Comparison of ENCODE assay signal across 13 mouse cellular contexts in the genomic region with DNA sequence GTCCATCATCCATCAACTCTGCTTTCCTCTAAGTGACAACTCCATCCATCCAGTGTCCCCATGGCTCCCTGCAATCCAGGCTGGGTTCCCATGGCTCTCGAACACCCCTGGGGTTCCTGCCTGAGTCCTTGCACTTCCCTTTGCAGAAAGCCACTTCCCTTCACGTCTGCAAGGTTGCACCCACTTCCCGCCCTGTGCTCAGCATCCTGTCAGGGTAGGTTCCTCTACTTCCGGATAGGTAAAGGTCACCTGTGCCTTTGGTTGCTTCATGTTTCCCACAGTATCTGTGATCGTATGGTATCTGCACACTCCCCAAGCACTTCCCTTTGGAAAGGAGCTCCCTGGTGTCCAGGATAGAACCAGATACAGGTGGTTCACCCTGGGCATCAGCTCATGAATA. TPM values are rescaled to one million over a fixed set of nuclear protein-coding genes. Genes with fewer than 3 reads are reported as not detected.
A peak's percentile ranks its signal among the peaks of the same experiment; 100 is the strongest.
DNase-seq lines count a peak whose midpoint lies in the region; ATAC-seq lines count a peak whose summit lies in the region.
"Had no signal": no experiment of that assay in that cellular context is flagged by ENCODE, and none has a peak within 500 bp of the region (broad histone marks: within the 10 kb centered on the region; RNA-seq: fewer than 3 reads in every experiment).

No protein-coding gene starts in this region.

- no peaks in the 10 kb centered on the region for H3K27me3 ChIP-seq in liver, embryonic 11.5 days (replicated peaks; ENCODE audit: control insufficient read depth, insufficient read depth, low read length)
- no peaks in the 10 kb centered on the region for H3K27me3 ChIP-seq in forebrain, embryonic 13.5 days
- H3K27me3 ChIP-seq: hindbrain, embryonic 13.5 days had no signal

- no peak overlapping the region for H3K4me3 ChIP-seq in liver, embryonic 11.5 days (ENCODE audit: low read depth, low read length)
- no peak overlapping the region for H3K4me3 ChIP-seq in forebrain, embryonic 13.5 days
- H3K4me3 ChIP-seq: hindbrain, embryonic 13.5 days; left cerebral cortex, adult 2 months had no signal

- H3K9me3 ChIP-seq in liver, embryonic 11.5 days (ENCODE audit: control insufficient read depth, low read length) = peaks cover 6% of the 10 kb centered on the region
- H3K9me3 ChIP-seq in forebrain, embryonic 13.5 days (replicated peaks) = peaks cover 7% of the 10 kb centered on the region
- H3K9me3 ChIP-seq: hindbrain, embryonic 13.5 days had no signal

- 56% methylated on average over 5 of the region's 5 CpGs for WGBS in liver, embryonic 11.5 days
- WGBS in forebrain, embryonic 13.5 days = 80% methylated on average over 5 of the region's 5 CpGs

- no peaks in the 10 kb centered on the region for H3K36me3 ChIP-seq in liver, embryonic 11.5 days (ENCODE audit: control insufficient read depth, insufficient read depth, low read length)
- no peaks in the 10 kb centered on the region for H3K36me3 ChIP-seq in forebrain, embryonic 13.5 days (ENCODE audit: poor library complexity, severe bottlenecking)
- H3K36me3 ChIP-seq: hindbrain, embryonic 13.5 days had no signal

- no peak overlapping the region for H3K9ac ChIP-seq in liver, embryonic 11.5 days (ENCODE audit: low read depth, low read length)
- H3K9ac ChIP-seq in forebrain, embryonic 13.5 days = no peak overlapping the region
- H3K9ac ChIP-seq: hindbrain, embryonic 13.5 days had no signal

- DNase-seq in liver, embryonic 11.5 days (ENCODE audit: low spot score) = no peak
- DNase-seq in liver = no peak
- peak; percentile 68 for DNase-seq in induced T-regulatory cell, adult 2 months (ENCODE audit: low read depth)
- peak; percentile 58 for DNase-seq in thymus, postnatal 14 days
- DNase-seq in natural killer cell, adult 2 months (ENCODE audit: low spot score in 2 of 2) = no peak
- no peak for DNase-seq in urinary bladder, postnatal 36 days (ENCODE audit: low spot score in 2 of 2)
- DNase-seq: cerebellum, adult 18-20 months had no signal

- no peak for ATAC-seq in liver, embryonic 11.5 days (replicated peaks; ENCODE audit: low FRiP score)
- ATAC-seq in megakaryocyte progenitor cell, adult 5-6 weeks (replicated peaks; ENCODE audit: poor library complexity) = peak; percentile 30; the same call in 1 of the 2 replicates
- ATAC-seq in forebrain, embryonic 13.5 days = no peak
- ATAC-seq: forebrain, embryonic 14.5 days had no signal

- peaks cover 40% of the 10 kb centered on the region for H3K4me1 ChIP-seq in liver, embryonic 11.5 days (replicated peaks; ENCODE audit: control insufficient read depth, insufficient read depth, low read length)
- H3K4me1 ChIP-seq in forebrain, embryonic 13.5 days = no peaks in the 10 kb centered on the region

- peak overlapping the region; percentile 12; the same call in 1 of the 2 replicates for H3K4me2 ChIP-seq in liver, embryonic 11.5 days
- no peak overlapping the region for H3K4me2 ChIP-seq in forebrain, embryonic 13.5 days
- H3K4me2 ChIP-seq: hindbrain, embryonic 13.5 days had no signal

- peak overlapping the region; percentile 34; the same call in 1 of the 2 replicates for H3K27ac ChIP-seq in liver, embryonic 11.5 days (ENCODE audit: low read depth, low read length)
- H3K27ac ChIP-seq in forebrain, embryonic 13.5 days = no peak overlapping the region
- H3K27ac ChIP-seq: hindbrain, embryonic 13.5 days; left cerebral cortex, adult 2 months; macrophage had no signal

RNA-seq across cellular contexts. Expression of gene Phospho1, which starts 19.3 kb away (rescaled TPM):
- 0.48 and 0.74 TPM in 2 replicates for polyA plus RNA-seq in liver, embryonic 11.5 days (2014; fragmentation: Nextera tagmentation; extraction: Ambion mirVana)
- total RNA-seq in megakaryocyte progenitor cell, adult 5-6 weeks (2015) = 0.47 and 1.3 TPM in 2 replicates
- 0.62 TPM in 1 of 2 replicates, not detected in the other for total RNA-seq in megakaryocyte progenitor cell, adult 5-6 weeks (2017)
- polyA plus RNA-seq in forebrain, embryonic 13.5 days (2015; fragmentation: Nextera tagmentation; extraction: Ambion mirVana) = not detected in 2 replicates
- polyA plus RNA-seq: forebrain, embryonic 14.5 days; hindbrain, embryonic 13.5 days had no signal

RNA-seq across cellular contexts. Expression of gene Gngt2, which starts 32.0 kb away (rescaled TPM):
- 19.5 and 22.3 TPM in 2 replicates for polyA plus RNA-seq in liver, embryonic 11.5 days (2014; fragmentation: Nextera tagmentation; extraction: Ambion mirVana)
- total RNA-seq in megakaryocyte progenitor cell, adult 5-6 weeks (2015) = 4.3 and 9.3 TPM in 2 replicates
- 4.0 TPM in 2 replicates for total RNA-seq in megakaryocyte progenitor cell, adult 5-6 weeks (2017)
- 1.4 and 2.8 TPM in 2 replicates for polyA plus RNA-seq in forebrain, embryonic 13.5 days (2015; fragmentation: Nextera tagmentation; extraction: Ambion mirVana)

RNA-seq across cellular contexts. Expression of gene Abi3, which starts 37.3 kb away (rescaled TPM):
- polyA plus RNA-seq in liver, embryonic 11.5 days (2014; fragmentation: Nextera tagmentation; extraction: Ambion mirVana) = 6.4 and 7.9 TPM in 2 replicates
- total RNA-seq in megakaryocyte progenitor cell, adult 5-6 weeks (2015) = 1.5 and 5.0 TPM in 2 replicates
- total RNA-seq in megakaryocyte progenitor cell, adult 5-6 weeks (2017) = 1.8 and 3.0 TPM in 2 replicates
- polyA plus RNA-seq in forebrain, embryonic 13.5 days (2015; fragmentation: Nextera tagmentation; extraction: Ambion mirVana) = 0.96 and 1.5 TPM in 2 replicates

Comparison
In these comparisons a context has a peak if more than half of its experiments do, and no peak if none do; other contexts are left out.
1. DNase-seq: peak in induced T-regulatory cell, adult 2 months (single experiment) and thymus, postnatal 14 days (single experiment); none in liver, embryonic 11.5 days (single experiment), liver (single experiment), natural killer cell, adult 2 months (0 of 2) and urinary bladder, postnatal 36 days (0 of 2).